Mouse (Mus musculus): ENCODE measurements around the gene Icam4.

GRCm38 (mm10) chr9:20993165-20993898 is 35.8 kb upstream of the Icam4 start:
- no peak for TF ChIP-seq ZNF384 (IDR thresholded peaks at IDR 0.05; ENCODE audit: low read depth, low read length)
- no peak for TF ChIP-seq MAFK (IDR thresholded peaks at IDR 0.05; ENCODE audit: insufficient read depth, low read depth, low read length)
- TF ChIP-seq CHD2 (IDR thresholded peaks at IDR 0.05; ENCODE audit: low read depth, low read length), result no peak
- TF ChIP-seq ZC3H11A (IDR thresholded peaks at IDR 0.05; ENCODE audit: borderline replicate concordance, low read depth, low read length), result no peak

Measured in ES-E14 (cell line).